Mouse (Mus musculus) kidney, adult 11 months (tissue): ENCODE results near the gene Ckap2l.

ENCODE experiments used
- DNase-seq: peaks from one replicate; pipeline ENCODE4 v3.0.0; 2022

Ckap2l gene

GRCm38 (mm10) chr2:129296671-129297588, at the start of gene Ckap2l:
TSS of gene Ckap2l (minus strand) at chr2:129297212.
- DNase-seq: peak; percentile 96

DNA sequence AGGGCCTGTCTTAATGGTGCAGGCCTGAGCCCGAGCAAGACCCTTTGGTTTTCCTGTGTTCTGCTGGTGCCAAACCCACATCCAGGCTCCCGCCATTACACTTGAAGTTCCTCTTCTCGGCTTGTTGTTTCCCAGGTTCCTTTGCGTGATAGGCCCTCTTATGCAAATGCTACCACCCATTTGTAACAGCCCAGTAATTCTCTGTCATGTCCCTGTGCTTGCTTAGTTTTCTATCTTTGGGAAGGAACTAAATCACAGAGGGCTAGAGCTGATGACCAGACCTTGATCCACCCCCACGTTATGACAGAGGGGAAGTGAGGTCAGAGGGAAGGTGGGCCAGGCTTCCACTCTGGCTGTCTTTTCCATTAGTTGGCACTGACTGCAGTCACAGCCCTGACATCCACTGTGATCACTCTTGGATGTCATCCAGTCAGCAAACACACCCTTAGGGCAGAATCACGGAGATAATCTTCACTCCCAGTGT, 41.2 kb upstream of the Ckap2l start:
- DNase-seq: no peak

- DNase-seq: no peak
Observed at GRCm38 (mm10) chr2:129333471-129333870, 36.5 kb upstream of the Ckap2l start.

DNA sequence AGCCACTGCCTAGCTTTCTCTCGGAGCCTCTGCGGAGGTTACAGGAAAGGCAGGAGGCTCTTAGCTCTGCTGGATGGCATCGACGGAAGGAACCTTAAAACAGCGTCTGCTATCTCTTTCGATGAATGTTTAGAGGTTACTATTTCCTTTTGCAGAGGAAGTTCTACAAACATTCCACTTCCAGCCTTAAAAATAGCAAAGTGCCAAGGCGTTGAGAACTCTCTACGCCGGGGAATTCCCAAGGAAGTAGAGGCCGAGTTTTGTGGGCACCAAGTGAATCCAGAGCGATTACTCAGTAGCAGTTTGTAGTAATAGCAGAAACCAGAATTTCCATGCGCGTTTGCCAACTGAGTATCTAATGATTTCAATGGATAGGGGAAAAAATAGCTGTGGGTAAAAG, 33.5 kb upstream of the Ckap2l start:
- no peak for DNase-seq

DNA sequence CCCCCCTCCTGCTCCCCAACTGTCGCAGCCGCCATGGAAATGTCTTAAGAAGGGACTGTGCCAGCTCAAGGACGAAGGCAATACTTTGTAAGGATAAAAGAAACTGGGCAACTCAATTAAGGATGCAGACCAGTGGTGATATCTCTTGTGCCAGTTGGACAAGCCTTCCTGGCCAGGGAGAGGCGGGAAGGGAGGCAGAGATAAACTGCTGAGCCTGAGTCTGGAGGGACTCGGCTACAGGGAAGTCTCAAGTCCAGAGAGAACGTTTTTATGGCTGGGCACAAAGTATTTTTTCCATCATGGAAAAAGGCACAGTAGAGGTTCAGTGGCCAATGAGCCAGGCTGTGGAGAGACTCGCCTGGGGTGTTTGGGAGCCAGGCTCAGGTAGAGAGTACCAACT, 33.0 kb upstream of the Ckap2l start:
- DNase-seq: no peak

DNA sequence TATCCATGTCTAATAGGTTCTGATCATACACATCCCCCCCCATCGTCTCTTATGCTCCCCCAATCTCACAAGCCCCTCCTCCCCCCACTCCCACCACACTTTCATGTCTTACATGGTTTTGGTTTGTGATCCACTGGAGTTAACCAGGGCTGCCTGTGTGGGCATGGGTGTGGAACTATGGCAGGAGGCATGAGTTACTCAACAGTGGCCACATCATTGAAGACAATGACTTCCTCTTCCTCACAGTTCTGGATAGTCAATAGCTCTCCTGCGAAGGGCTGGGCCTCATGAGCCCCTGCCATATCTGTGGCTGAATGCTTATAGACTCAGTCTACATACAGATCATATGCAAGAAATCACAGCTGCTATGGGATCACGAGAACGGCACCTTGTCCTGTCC, 31.2 kb upstream of the Ckap2l start:
- DNase-seq: no peak

- no peak for DNase-seq
Observed at GRCm38 (mm10) chr2:129324216-129324615, 27.2 kb upstream of the Ckap2l start.

GRCm38 (mm10) chr2:129322117-129322635, 25.2 kb upstream of the Ckap2l start:
- no peak for DNase-seq

DNA sequence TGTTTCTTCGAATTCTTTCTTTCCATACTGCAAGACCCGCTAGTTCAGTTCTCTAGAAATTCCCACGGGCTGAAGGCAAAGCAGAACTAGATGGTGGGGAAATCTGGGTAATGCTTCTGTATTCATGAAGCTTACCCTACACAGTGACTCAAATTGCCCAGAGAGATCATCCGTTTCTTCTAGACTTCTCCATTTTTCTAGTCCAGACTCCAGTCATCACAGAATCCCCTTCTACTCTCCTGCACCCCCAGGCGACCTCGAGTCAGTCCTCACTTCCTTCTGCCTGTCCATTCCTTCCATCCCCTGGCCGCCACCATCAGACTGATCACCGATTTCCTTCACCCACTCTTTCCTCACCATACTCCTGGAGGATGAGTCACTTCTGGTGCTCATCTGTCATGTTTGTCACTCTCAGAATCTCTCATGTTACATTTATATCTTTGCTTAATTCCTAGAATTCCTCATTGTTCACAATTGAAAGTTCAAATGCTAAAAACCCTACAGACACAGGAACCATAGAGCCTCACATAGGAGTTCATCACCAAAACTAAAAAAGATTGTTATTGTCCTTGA, 23.1 kb upstream of the Ckap2l start:
- DNase-seq: no peak

DNA sequence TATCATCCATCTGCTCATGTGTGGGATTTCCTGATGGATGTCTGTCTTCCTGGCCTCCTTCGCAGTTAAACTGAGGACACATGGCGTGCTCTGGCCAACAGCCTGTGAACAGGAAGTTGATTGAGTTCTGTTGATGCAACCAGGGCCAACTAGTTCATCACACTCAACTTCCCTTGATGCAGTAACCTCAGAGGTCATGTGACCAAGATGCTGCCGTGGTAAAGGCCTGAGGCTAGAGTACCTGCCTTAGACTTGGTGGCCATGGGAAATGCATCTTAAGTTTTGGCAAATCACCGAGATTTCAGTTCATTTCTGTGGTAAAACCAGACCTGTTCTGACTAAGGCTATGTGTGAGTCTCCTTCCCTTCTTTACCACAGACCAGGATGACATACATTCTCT, 18.8 kb upstream of the Ckap2l start:
- DNase-seq: no peak

- no peak for DNase-seq
Observed at GRCm38 (mm10) chr2:129314880-129315279, 17.9 kb upstream of the Ckap2l start.

GRCm38 (mm10) chr2:129313934-129314333, 16.9 kb upstream of the Ckap2l start:
- DNase-seq: no peak

DNA sequence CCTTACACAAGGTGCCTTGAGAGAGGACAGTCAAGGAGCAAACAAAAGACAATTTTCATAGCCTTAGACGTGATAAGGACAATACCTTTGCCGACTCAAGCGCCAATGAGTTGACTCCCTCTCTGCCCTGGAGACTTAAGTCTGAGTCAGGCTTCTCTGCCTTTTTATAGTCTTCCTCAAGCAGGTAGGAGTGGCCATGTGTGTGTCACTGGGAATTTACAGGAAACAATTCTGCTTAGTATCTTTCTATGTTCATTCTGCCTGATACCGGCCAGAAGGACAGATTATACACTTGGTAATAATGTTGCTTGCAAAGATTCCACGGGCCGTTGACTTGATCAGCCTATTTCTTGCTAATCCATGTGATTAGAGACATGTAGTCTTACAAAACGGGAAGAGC, 12.8 kb upstream of the Ckap2l start, which contains the start of gene Il1a:
TSS of gene Il1a (minus strand) at position 137 of the 400 bp plus-strand sequence.
- DNase-seq: no peak

- no peak for DNase-seq
Observed at GRCm38 (mm10) chr2:129306020-129306419, 9.0 kb upstream of the Ckap2l start.

DNA sequence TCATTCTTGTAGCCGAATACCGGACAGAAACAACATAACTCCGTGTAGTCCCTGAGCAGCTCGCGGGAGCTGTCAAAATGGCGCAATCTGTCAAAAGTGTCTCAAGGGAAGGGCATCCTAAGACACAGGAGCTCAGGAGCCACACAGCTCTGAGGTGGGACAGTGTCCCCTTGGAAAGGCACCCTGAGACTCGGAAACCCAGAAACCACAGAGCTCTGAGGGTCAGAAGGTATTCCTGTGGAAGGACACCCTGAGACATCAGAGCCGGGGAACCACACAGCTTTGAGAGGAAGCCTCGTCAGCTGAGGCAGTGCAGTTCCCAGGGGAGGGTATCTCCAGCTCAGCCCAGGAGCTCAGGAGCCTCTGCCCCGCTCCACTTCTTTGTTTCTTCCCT, 574 bp upstream of the Ckap2l start:
- no peak for DNase-seq

DNA sequence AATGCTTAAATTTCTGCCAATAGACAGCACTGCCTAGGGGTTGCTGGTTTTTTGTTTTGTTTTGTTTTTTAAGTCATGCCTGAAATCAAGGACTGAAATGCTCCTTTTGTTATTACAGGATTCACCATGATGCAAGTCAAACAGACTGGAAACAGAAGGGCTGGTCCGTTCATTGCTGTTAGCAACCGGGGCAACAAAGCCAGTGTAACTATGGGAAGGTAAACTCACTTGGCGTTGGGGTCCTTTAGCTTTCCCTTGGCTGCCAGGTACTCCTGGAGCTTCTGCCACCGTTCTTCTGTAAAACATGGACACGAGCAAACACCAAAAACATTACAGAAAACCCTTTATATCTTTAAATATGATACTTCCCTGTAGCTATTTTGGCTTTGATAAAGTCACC, 926 bp downstream of the Ckap2l start:
- DNase-seq: no peak

DNA sequence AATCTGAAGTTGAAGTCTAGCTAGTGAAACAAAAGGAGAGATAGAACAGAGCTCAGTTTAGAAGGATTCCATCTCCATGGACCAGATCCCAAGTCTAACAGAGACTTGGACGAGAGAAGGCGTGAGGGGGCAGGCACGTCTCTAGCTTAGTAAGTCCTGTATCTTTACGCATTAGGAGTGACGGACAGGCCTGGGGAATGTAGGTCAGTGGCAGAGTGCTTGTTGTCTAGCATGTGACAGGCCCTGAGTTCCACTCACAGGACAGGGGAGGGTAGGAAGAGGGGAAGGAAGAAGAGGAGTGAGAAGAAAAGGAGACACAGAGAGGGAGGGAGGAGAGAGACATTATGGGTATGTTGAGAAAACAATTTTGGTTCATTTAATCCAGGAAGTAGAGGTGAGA, 1.9 kb downstream of the Ckap2l start:
- DNase-seq: no peak

- DNase-seq: no peak
Observed at GRCm38 (mm10) chr2:129273823-129274222, 23.2 kb downstream of the Ckap2l start.

GRCm38 (mm10) chr2:129270621-129271020, 26.4 kb downstream of the Ckap2l start:
- no peak for DNase-seq

DNA sequence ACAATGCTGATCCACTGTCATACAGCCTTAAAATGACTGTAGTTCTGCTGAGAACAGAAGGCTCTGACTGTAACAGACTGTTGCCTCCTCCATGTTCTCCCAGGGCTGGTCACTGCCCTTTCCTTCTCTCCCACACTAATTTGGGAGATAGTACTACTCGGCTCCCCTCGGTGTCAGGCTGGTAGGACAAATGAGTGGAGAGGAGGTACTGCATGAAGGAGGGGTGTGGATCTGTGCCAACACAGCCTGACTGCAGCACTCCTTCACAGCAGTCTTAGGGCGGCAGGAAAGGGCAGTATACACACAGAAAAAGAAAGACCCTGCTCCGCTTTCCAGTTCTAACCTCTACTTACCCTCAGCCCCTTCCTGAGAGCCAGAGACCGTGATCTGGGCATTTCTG, 27.0 kb downstream of the Ckap2l start:
- no peak for DNase-seq

DNA sequence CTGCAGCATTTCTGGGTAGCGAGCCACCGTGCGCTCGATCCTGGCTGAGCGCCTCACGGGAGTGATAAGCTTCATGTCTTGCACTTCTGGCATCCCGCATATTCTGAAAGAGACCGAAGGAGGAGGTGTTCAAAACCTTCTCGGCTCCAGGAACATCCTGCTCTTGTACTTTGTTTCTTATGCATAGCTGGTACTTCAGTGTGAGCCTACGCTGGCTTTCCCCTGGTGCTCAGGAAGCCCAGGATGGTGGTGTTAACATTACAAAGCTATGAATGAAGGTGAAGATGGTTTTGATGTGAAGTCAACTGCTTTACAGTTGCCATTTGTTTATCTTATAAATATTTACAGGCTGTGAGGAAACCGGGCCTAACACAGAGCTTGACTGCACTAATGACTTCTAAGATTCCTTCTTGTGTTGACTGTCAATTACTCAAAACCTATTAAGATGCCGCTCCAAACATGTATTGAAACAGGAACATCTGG, 27.8 kb downstream of the Ckap2l start:
- DNase-seq: no peak

DNA sequence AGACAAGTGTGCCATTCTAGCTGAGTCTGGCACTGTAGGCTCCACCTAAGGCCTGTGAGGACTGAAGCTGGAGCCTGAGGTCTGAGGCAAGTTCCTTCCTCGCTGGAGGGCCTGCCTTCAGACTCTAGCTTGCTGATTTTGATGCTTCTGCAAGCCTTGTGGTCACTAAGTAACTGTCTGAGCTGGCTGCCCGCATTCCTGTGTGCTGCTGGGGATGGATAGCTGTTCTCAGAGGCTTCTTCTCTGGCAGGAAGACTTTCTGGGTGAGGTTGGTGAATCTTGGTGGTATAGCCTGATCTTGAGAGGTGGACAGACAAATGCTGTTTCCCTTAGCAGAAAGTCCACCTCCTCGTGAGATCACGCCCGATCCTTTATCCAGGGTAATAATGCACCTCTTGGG, 29.3 kb downstream of the Ckap2l start:
- DNase-seq: no peak

- no peak for DNase-seq
Observed at GRCm38 (mm10) chr2:129265316-129265715, 31.7 kb downstream of the Ckap2l start.

DNA sequence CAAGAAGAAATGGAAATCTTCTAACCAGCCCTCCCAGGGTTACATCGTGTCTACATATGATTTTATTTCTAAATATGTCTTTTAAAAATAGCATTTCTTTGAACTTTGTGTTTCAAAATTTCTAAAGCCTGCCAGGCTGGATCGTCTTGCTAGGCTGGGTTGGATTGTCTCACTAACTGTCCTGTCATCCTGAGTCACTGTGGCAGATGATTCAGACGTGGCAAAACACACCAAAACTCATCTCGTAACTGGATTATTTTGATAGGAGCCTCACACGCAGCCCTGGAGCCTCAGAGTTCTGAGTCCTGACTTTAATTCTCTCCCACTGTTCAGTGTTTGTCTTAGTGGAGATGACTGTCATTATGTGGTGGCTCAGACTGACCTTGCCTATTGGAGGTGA, 33.9 kb downstream of the Ckap2l start:
- no peak for DNase-seq
